Mouse (Mus musculus) stomach, embryonic 16.5 days (tissue): ENCODE data around the gene Tmprss11d. TPM values are rescaled to one million over a fixed set of nuclear protein-coding genes. Genes with fewer than 3 reads are reported as not detected.

Experiments used
- ATAC-seq: fragments of 200-750 bp; cut with Nextera tagmentation; 2 replicates; pipeline ENCODE4 v1.8.0; 2017; ENCODE audit warnings: moderate number of reproducible peaks, moderate TSS enrichment; ENCODE audit not compliant: insufficient read depth, low FRiP score
- H3K27ac ChIP-seq: fragments of 300-500 bp; sonication (generic); 2 replicates; pipeline ENCODE4 v1.5.1; 2014; ENCODE audit warnings: low read length
- H3K27me3 ChIP-seq: fragments of 300-500 bp; sonication (generic); 2 replicates; pipeline ENCODE4 v1.6.1; 2014; ENCODE audit warnings: low read length, control low read depth, mixed read lengths; ENCODE audit not compliant: control insufficient read depth, insufficient read depth
- H3K36me3 ChIP-seq: fragments of 300-500 bp; sonication (generic); 2 replicates; pipeline ENCODE4 v1.6.1; 2014; ENCODE audit warnings: low read length; ENCODE audit not compliant: control insufficient read depth, insufficient read depth
- H3K4me1 ChIP-seq: fragments of 300-500 bp; sonication (generic); 2 replicates; pipeline ENCODE4 v1.6.1; 2014; ENCODE audit warnings: low read length, control low read depth, mixed read lengths; ENCODE audit not compliant: control insufficient read depth, insufficient read depth
- H3K4me2 ChIP-seq: fragments of 300-500 bp; sonication (generic); 2 replicates; pipeline ENCODE4 v1.6.1; 2014; ENCODE audit warnings: low read depth, low read length, mixed read lengths
- H3K4me3 ChIP-seq: fragments of 300-500 bp; sonication (generic); replicated peaks from 2 replicates; pipeline ENCODE4 v1.5.1; 2014; ENCODE audit warnings: mild to moderate bottlenecking, low read length
- H3K9ac ChIP-seq: fragments of 300-500 bp; sonication (generic); 2 replicates; pipeline ENCODE4 v1.6.1; 2014; ENCODE audit warnings: low read length
- H3K9me3 ChIP-seq: fragments of 300-500 bp; sonication (generic); replicated peaks from 2 replicates; pipeline ENCODE4 v1.6.1; 2016; ENCODE audit warnings: low read length, control low read depth; ENCODE audit not compliant: control insufficient read depth
- WGBS: fragments of 180-500 bp; shearing (Covaris S2); extraction: QIAGEN DNeasy Blood & Tissue Kit; methylation state at CpG from one replicate; pipeline ENCODE4 v1.1.7; 2014; 5-methylcytosine and 5-hydroxymethylcytosine counted together
- polyA plus RNA-seq: library from polyadenylated mRNA; unstranded; fragments of >200 nt; fragmentation: Nextera tagmentation; extraction: Ambion mirVana; gene quantifications from 2 replicates; pipeline ENCODE4 v1.2.1, GENCODE M21; 2015

The Tmprss11d gene
- 12.5 and 20.6 TPM in 2 replicates for polyA plus RNA-seq

DNA sequence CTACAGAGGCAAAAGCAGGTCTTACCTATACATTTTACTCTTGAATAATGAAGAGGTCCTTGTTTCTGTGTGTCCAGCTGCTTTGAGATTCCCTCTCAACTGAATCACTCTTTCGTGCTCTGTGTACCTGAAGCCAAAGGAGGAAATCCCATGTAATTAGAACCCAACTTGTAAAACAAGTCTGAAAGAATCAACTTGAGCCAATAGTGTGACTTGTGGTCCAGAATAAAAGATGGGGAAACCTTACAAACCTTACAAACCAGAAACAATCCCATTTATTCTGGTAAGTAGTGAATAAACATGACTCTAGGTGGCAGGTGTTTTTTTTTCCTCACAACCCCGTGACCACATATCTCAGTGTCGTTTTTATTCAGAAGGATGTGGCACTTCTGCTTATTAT is at the start of gene Tmprss11d:
Gene Tmprss11d, minus strand, starts transcription at position 101 of the 400 bp plus-strand sequence.
- H3K4me2 ChIP-seq = no peak within 1 kb of the TSS
- H3K4me3 ChIP-seq = no peak within 1 kb of the TSS
- no peaks in the 10 kb centered on the region for H3K36me3 ChIP-seq
- ATAC-seq = no peak
- H3K27ac ChIP-seq = no peak within 1 kb of the TSS
- H3K27me3 ChIP-seq = no peaks in the 10 kb centered on the region
- H3K9me3 ChIP-seq = no peaks in the 10 kb centered on the region
- no peaks in the 10 kb centered on the region for H3K4me1 ChIP-seq
- 38% methylated on average over 3 of the region's 3 CpGs for WGBS
- H3K9ac ChIP-seq = no peak within 1 kb of the TSS

GRCm38 (mm10) chr5:86421323-86422028 is 48.3 kb upstream of the Tmprss11d start:
- H3K9me3 ChIP-seq = no peaks in the 10 kb centered on the region
- ATAC-seq = no peak
- H3K27ac ChIP-seq = no peak overlapping the region
- 54% methylated on average over 3 of the region's 3 CpGs for WGBS
- no peaks in the 10 kb centered on the region for H3K4me1 ChIP-seq
- no peaks in the 10 kb centered on the region for H3K36me3 ChIP-seq
- no peak overlapping the region for H3K4me2 ChIP-seq
- no peak overlapping the region for H3K9ac ChIP-seq
- no peaks in the 10 kb centered on the region for H3K27me3 ChIP-seq
- H3K4me3 ChIP-seq = no peak overlapping the region

DNA sequence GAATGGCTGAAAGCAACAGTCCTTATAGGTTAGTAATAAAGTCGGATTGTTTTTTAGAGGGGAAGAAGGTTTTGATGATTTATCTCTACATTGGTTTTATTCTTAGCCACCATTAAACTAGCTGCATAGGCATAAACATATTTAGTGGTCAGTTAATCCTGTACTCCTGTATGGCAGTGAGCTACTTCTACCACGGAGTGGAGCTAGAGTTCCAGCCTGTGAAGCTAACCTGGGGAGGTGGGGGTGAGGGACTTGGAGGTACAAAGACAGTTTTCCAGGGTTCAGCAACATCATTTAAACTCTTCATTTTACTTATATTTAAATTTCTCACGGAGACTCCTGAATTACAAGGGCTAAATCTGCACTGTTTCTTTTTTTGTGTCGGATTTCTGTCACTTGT is 46.3 kb upstream of the Tmprss11d start:
- Histone ChIP-seq H3K36me3 (no peaks in the 10 kb centered on the region), H3K27ac (no peak overlapping the region), H3K27me3 (no peaks in the 10 kb centered on the region), H3K9me3 (no peaks in the 10 kb centered on the region), H3K4me1 (no peaks in the 10 kb centered on the region), H3K9ac (no peak overlapping the region), H3K4me2 (no peak overlapping the region), H3K4me3 (no peak overlapping the region)
- no peak for ATAC-seq
- WGBS = 24% methylated on average over 4 of the region's 4 CpGs

DNA sequence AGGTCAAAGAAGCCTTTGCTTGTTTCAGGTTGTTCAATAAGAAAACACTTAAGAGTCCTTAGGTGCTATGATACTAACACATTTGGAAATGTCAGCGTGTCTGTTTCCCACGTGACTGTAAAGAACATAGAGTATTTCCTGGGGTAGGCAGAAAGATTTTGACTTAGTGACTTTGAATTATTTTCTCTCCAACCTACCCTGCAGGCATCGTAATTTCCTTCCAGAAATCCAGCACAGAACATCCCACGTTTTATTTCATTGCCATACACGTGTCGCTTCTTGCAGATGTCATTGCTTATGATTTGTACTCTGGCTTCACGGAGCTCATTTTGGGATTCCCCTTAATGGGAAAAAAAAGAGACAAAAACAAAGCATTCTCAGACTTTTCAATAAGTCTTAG is 41.1 kb upstream of the Tmprss11d start:
- Histone ChIP-seq H3K9me3 (no peaks in the 10 kb centered on the region), H3K4me2 (no peak overlapping the region), H3K4me1 (no peaks in the 10 kb centered on the region), H3K4me3 (no peak overlapping the region), H3K27ac (no peak overlapping the region), H3K36me3 (no peaks in the 10 kb centered on the region), H3K27me3 (no peaks in the 10 kb centered on the region), H3K9ac (no peak overlapping the region)
- ATAC-seq = no peak
- WGBS = 64% methylated on average over 7 of the region's 7 CpGs

- no peak for ATAC-seq
- Histone ChIP-seq H3K4me2 (no peak overlapping the region), H3K9me3 (no peaks in the 10 kb centered on the region), H3K27ac (no peak overlapping the region), H3K27me3 (no peaks in the 10 kb centered on the region), H3K4me1 (no peaks in the 10 kb centered on the region), H3K9ac (no peak overlapping the region), H3K4me3 (no peak overlapping the region), H3K36me3 (no peaks in the 10 kb centered on the region)
- 22% methylated on average over 3 of the region's 3 CpGs for WGBS
Measured at GRCm38 (mm10) chr5:86410815-86411214, 37.6 kb upstream of the Tmprss11d start.

DNA sequence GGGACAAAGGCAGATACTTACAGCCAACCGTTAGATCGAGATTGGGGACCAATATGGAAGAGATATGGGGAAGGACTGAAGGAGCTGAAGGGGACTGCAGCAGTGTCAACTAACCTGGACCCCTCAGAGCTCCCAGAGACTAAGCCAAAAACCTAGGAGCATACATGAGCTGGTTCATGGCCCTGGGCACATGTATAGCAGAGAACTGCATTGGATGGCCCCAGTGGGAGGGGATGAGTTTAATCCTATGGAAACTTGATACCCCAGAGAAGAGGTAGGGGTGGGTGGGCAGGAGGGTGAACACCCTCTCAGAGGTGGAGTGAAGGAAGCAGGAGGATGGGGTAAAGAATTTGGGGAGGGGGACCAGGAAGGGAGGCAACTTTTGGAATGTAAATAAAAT is 34.7 kb upstream of the Tmprss11d start:
- Histone ChIP-seq H3K9ac (no peak overlapping the region), H3K9me3 (no peaks in the 10 kb centered on the region), H3K4me2 (no peak overlapping the region), H3K27ac (no peak overlapping the region), H3K4me1 (no peaks in the 10 kb centered on the region), H3K27me3 (no peaks in the 10 kb centered on the region), H3K4me3 (no peak overlapping the region), H3K36me3 (no peaks in the 10 kb centered on the region)
- 92% methylated on average over 2 of the region's 2 CpGs for WGBS
- no peak for ATAC-seq

DNA sequence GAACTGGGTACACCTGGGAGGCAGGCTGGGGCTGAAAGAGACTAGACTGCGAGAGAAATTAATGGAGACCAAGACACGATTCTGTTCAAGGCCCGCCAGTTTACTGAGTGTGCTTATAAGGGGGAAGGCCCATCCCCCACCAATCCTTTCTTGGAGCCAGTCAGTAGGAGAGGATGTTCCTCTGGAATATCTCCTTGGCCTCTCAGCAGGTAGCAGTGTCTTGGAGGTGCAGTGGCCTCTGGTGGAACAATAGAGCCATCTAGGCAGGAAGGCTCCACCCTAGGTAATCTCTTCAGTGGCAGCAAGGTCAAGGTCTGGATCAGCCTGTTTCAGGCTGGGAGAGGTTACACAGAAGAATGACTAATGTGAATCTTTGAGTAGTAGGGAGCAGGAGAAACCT is 34.0 kb upstream of the Tmprss11d start:
- Histone ChIP-seq H3K36me3 (no peaks in the 10 kb centered on the region), H3K27me3 (no peaks in the 10 kb centered on the region), H3K4me3 (no peak overlapping the region), H3K9me3 (no peaks in the 10 kb centered on the region), H3K4me1 (no peaks in the 10 kb centered on the region), H3K9ac (no peak overlapping the region), H3K27ac (no peak overlapping the region), H3K4me2 (no peak overlapping the region)
- 83% methylated on average over 3 of the region's 3 CpGs for WGBS
- no peak for ATAC-seq

GRCm38 (mm10) chr5:86359412-86359985 is 13.7 kb downstream of the Tmprss11d start:
- no peaks in the 10 kb centered on the region for H3K9me3 ChIP-seq
- WGBS = 73% methylated on average over 4 of the region's 4 CpGs
- no peaks in the 10 kb centered on the region for H3K4me1 ChIP-seq
- ATAC-seq = no peak
- H3K27me3 ChIP-seq = no peaks in the 10 kb centered on the region
- H3K4me2 ChIP-seq = no peak overlapping the region
- H3K27ac ChIP-seq = no peak overlapping the region
- H3K4me3 ChIP-seq = no peak overlapping the region
- no peak overlapping the region for H3K9ac ChIP-seq
- H3K36me3 ChIP-seq = no peaks in the 10 kb centered on the region

- H3K36me3 ChIP-seq = no peaks in the 10 kb centered on the region
Measured at GRCm38 (mm10) chr5:86352966-86353365, 20.3 kb downstream of the Tmprss11d start.

More at GRCm38 (mm10) chr5:86352966-86353365, 20.3 kb downstream of the Tmprss11d start:
- no peak overlapping the region for H3K9ac ChIP-seq
- H3K4me1 ChIP-seq = no peaks in the 10 kb centered on the region
- no peaks in the 10 kb centered on the region for H3K27me3 ChIP-seq
- ATAC-seq = no peak
- H3K9me3 ChIP-seq = no peaks in the 10 kb centered on the region
- no peak overlapping the region for H3K27ac ChIP-seq
- no peak overlapping the region for H3K4me2 ChIP-seq
- 19% methylated on average over 7 of the region's 7 CpGs for WGBS
- no peak overlapping the region for H3K4me3 ChIP-seq
